Mouse (Mus musculus) limb, embryonic 11.5 days (tissue): Measurements from ENCODE around the gene Fbxo21. TPM values are rescaled to one million over a fixed set of nuclear protein-coding genes. Genes with fewer than 3 reads are reported as not detected.

Experiments
- ATAC-seq: fragments of 200-750 bp; cut with Nextera tagmentation; 2 replicates; pipeline ENCODE4 v1.8.0; 2017; ENCODE audit warnings: low read depth; ENCODE audit not compliant: insufficient number of reproducible peaks, low FRiP score, low TSS enrichment
- DNase-seq: peaks from one replicate; pipeline ENCODE4 v3.0.0-alpha.2; 2015; ENCODE audit warnings: low spot score
- H3K27ac ChIP-seq: fragments of 300-500 bp; sonication (generic); replicated peaks from 2 replicates; pipeline ENCODE4 v1.5.1; 2014; ENCODE audit warnings: low read depth, mild to moderate bottlenecking, low read length
- H3K27me3 ChIP-seq: fragments of 300-500 bp; sonication (generic); 2 replicates; pipeline ENCODE4 v1.6.1; 2014; ENCODE audit warnings: mild to moderate bottlenecking, low read length, mixed read lengths; ENCODE audit not compliant: control insufficient read depth, insufficient read depth
- H3K36me3 ChIP-seq: fragments of 300-500 bp; sonication (generic); 2 replicates; pipeline ENCODE4 v1.6.1; 2014; ENCODE audit warnings: mild to moderate bottlenecking, low read length, moderate library complexity, mixed read lengths; ENCODE audit not compliant: control insufficient read depth, insufficient read depth
- H3K4me1 ChIP-seq: fragments of 300-500 bp; sonication (generic); 2 replicates; pipeline ENCODE4 v1.6.1; 2014; ENCODE audit warnings: low read length, mixed read lengths; ENCODE audit not compliant: control insufficient read depth, insufficient read depth
- H3K4me2 ChIP-seq: fragments of 300-500 bp; sonication (generic); 2 replicates; pipeline ENCODE4 v1.6.1; 2014; ENCODE audit warnings: low read depth, mild to moderate bottlenecking, moderate library complexity; ENCODE audit not compliant: severe bottlenecking
- H3K4me3 ChIP-seq: fragments of 300-500 bp; sonication (generic); 2 replicates; pipeline ENCODE4 v1.5.1; 2014; ENCODE audit warnings: low read depth, low read length
- H3K9ac ChIP-seq: fragments of 300-500 bp; sonication (generic); 2 replicates; pipeline ENCODE4 v1.6.1; 2014; ENCODE audit warnings: mild to moderate bottlenecking, low read length
- H3K9me3 ChIP-seq: fragments of 300-500 bp; sonication (generic); 2 replicates; pipeline ENCODE4 v1.6.1; 2016; ENCODE audit warnings: low read length; ENCODE audit not compliant: control insufficient read depth
- WGBS: fragments of 180-500 bp; shearing (Covaris S2); extraction: QIAGEN DNeasy Blood & Tissue Kit; methylation state at CpG from one replicate; pipeline ENCODE4 v1.1.7; 2014; 5-methylcytosine and 5-hydroxymethylcytosine counted together
- polyA plus RNA-seq: library from polyadenylated mRNA; unstranded; fragments of >200 nt; fragmentation: Nextera tagmentation; extraction: Ambion mirVana; gene quantifications from 2 replicates; pipeline ENCODE4 v1.2.1, GENCODE M21; 2014

Gene Fbxo21
- polyA plus RNA-seq, 1 experiment from 2014 or later = 74.6 TPM

GRCm38 (mm10) chr5:118015028-118015427, 38.5 kb downstream of the Fbxo21 start:
- Histone ChIP-seq H3K4me1 (no peaks in the 10 kb centered on the region), H3K27ac (no peak overlapping the region), H3K4me3 (no peak overlapping the region), H3K9ac (no peak overlapping the region), H3K36me3 (no peaks in the 10 kb centered on the region), H3K27me3 (no peaks in the 10 kb centered on the region), H3K4me2 (no peak overlapping the region), H3K9me3 (no peaks in the 10 kb centered on the region)
- DNase-seq (peak; percentile 43), ATAC-seq (no peak)
- 22% methylated on average over 12 of the region's 12 CpGs for WGBS

GRCm38 (mm10) chr5:118015669-118016068, 39.1 kb downstream of the Fbxo21 start:
- no peaks in the 10 kb centered on the region for H3K4me1 ChIP-seq
- no peak overlapping the region for H3K9ac ChIP-seq
- ATAC-seq (no peak), DNase-seq (no peak)
- no peaks in the 10 kb centered on the region for H3K27me3 ChIP-seq
- H3K36me3 ChIP-seq = no peaks in the 10 kb centered on the region
- no peak overlapping the region for H3K4me3 ChIP-seq
- 88% methylated on average over 2 of the region's 2 CpGs for WGBS
- H3K9me3 ChIP-seq = no peaks in the 10 kb centered on the region
- no peak overlapping the region for H3K27ac ChIP-seq
- H3K4me2 ChIP-seq = no peak overlapping the region

GRCm38 (mm10) chr5:118017527-118017926, 41.0 kb downstream of the Fbxo21 start:
- no peaks in the 10 kb centered on the region for H3K4me1 ChIP-seq
- no peak overlapping the region for H3K9ac ChIP-seq
- no peaks in the 10 kb centered on the region for H3K27me3 ChIP-seq
- no peak overlapping the region for H3K4me3 ChIP-seq
- no peak overlapping the region for H3K27ac ChIP-seq
- DNase-seq (no peak), ATAC-seq (no peak)
- H3K4me2 ChIP-seq = no peak overlapping the region
- no peaks in the 10 kb centered on the region for H3K36me3 ChIP-seq
- no peaks in the 10 kb centered on the region for H3K9me3 ChIP-seq
- WGBS = 62% methylated on average over 5 of the region's 5 CpGs

GRCm38 (mm10) chr5:118019905-118020304, 43.4 kb downstream of the Fbxo21 start:
- Histone ChIP-seq H3K4me1 (no peaks in the 10 kb centered on the region), H3K4me2 (no peak overlapping the region), H3K9ac (no peak overlapping the region), H3K9me3 (no peaks in the 10 kb centered on the region), H3K36me3 (no peaks in the 10 kb centered on the region), H3K27me3 (no peaks in the 10 kb centered on the region), H3K4me3 (no peak overlapping the region), H3K27ac (no peak overlapping the region)
- ATAC-seq = no peak
- no peak for DNase-seq
- WGBS = 62% methylated on average over 11 of the region's 11 CpGs

GRCm38 (mm10) chr5:118023053-118023452, 46.5 kb downstream of the Fbxo21 start:
- H3K4me3 ChIP-seq = no peak overlapping the region
- H3K9me3 ChIP-seq = no peaks in the 10 kb centered on the region
- peaks cover 29% of the 10 kb centered on the region for H3K27me3 ChIP-seq
- no peak overlapping the region for H3K4me2 ChIP-seq
- DNase-seq (no peak), ATAC-seq (no peak)
- no peak overlapping the region for H3K9ac ChIP-seq
- H3K36me3 ChIP-seq = no peaks in the 10 kb centered on the region
- H3K4me1 ChIP-seq = peaks cover 10% of the 10 kb centered on the region
- H3K27ac ChIP-seq = no peak overlapping the region
- 81% methylated on average over 3 of the region's 3 CpGs for WGBS

GRCm38 (mm10) chr5:118025880-118026279, 49.4 kb downstream of the Fbxo21 start:
- DNase-seq (peak; percentile 34), ATAC-seq (no peak)
- Histone ChIP-seq H3K4me2 (no peak overlapping the region), H3K36me3 (no peaks in the 10 kb centered on the region), H3K4me1 (peaks cover 14% of the 10 kb centered on the region), H3K9ac (no peak overlapping the region), H3K27ac (no peak overlapping the region), H3K27me3 (peaks cover 57% of the 10 kb centered on the region), H3K4me3 (no peak overlapping the region), H3K9me3 (no peaks in the 10 kb centered on the region)
- WGBS = 2% methylated on average over 12 of the region's 12 CpGs

- H3K4me1 ChIP-seq = peaks cover 14% of the 10 kb centered on the region
These were observed 49.8 kb downstream of the Fbxo21 start for GRCm38 (mm10) chr5:118026343-118026742.

GRCm38 (mm10) chr5:118027101-118027697, 50.7 kb downstream of the Fbxo21 start:
- peak overlapping the region; percentile 60 for H3K4me3 ChIP-seq
- peak; percentile 33 for DNase-seq
- peak overlapping the region; percentile 96 for H3K4me2 ChIP-seq
- no peak for ATAC-seq
- peaks cover 14% of the 10 kb centered on the region for H3K4me1 ChIP-seq
- H3K27ac ChIP-seq = no peak overlapping the region
- H3K9ac ChIP-seq = no peak overlapping the region
- 1% methylated on average over 39 of the region's 39 CpGs for WGBS
- no peaks in the 10 kb centered on the region for H3K36me3 ChIP-seq
- H3K9me3 ChIP-seq = no peaks in the 10 kb centered on the region
- H3K27me3 ChIP-seq = peaks cover 58% of the 10 kb centered on the region

More at GRCm38 (mm10) chr5:118026343-118026742, 49.8 kb downstream of the Fbxo21 start:
- no peak overlapping the region for H3K4me3 ChIP-seq
- H3K27me3 ChIP-seq = peaks cover 58% of the 10 kb centered on the region
- DNase-seq = no peak
- 4% methylated on average over 13 of the region's 13 CpGs for WGBS
- H3K9ac ChIP-seq = no peak overlapping the region
- no peak overlapping the region for H3K4me2 ChIP-seq
- H3K27ac ChIP-seq = no peak overlapping the region
- no peaks in the 10 kb centered on the region for H3K36me3 ChIP-seq
- H3K9me3 ChIP-seq = no peaks in the 10 kb centered on the region
- ATAC-seq = no peak

- H3K4me3 ChIP-seq = peak within 1 kb of the TSS; percentile 60
- H3K4me1 ChIP-seq = peaks cover 14% of the 10 kb centered on the region
- no peaks in the 10 kb centered on the region for H3K9me3 ChIP-seq
- ATAC-seq (no peak), DNase-seq (peak; percentile 49)
- no peak within 1 kb of the TSS for H3K27ac ChIP-seq
- peaks cover 58% of the 10 kb centered on the region for H3K27me3 ChIP-seq
- H3K9ac ChIP-seq = peak within 1 kb of the TSS; percentile 27; the same call in 1 of the 2 replicates
- 2% methylated on average over 54 of the region's 63 CpGs for WGBS
- no peaks in the 10 kb centered on the region for H3K36me3 ChIP-seq
- peak within 1 kb of the TSS; percentile 96 for H3K4me2 ChIP-seq
These were observed 51.2 kb downstream of the Fbxo21 start, which contains the start of gene Tesc for GRCm38 (mm10) chr5:118027698-118028190. TSS of gene Tesc (plus strand) at chr5:118027743.
